Mouse (Mus musculus) brain, adult 2 months (tissue): ENCODE measurements at regions not wholly inside any gene's neighbourhood (a gene's known extent, or its start where the extent isn't known, plus 50 kb on each side); places are given as distances from the start of the nearest gene placed in this dataset.
A peak's percentile ranks its signal among the peaks of the same experiment; 100 is the strongest.
"Not testable (repeated sequence)": the region's sequence is repeated elsewhere in the genome, so short reads cannot be mapped to it uniquely, and the experiment has no call there.

ENCODE experiments used
- DNase-seq: peaks from one replicate; pipeline ENCODE4 v3.0.0; 2011; ENCODE audit warnings: low read depth, low spot score

DNA sequence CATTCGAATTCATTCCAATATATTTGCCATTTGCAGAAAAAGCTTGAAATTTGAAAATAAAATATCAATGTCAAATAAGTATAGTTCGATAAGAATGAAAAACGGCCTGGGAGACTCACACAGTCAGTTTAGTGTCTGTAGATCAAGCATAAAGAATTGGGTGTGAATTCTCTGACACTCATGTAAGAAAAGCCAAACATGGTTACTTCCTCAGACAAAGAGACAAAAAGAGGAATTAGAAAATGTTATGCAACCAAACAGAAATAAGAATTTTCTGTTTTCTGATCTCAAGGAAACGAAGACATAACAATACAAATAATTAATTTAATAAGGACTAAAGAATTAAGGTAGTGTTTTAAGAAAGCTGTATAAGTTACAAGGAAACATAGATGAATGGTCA is 113.7 kb upstream of the Egfr start:
- no peak for DNase-seq

DNA sequence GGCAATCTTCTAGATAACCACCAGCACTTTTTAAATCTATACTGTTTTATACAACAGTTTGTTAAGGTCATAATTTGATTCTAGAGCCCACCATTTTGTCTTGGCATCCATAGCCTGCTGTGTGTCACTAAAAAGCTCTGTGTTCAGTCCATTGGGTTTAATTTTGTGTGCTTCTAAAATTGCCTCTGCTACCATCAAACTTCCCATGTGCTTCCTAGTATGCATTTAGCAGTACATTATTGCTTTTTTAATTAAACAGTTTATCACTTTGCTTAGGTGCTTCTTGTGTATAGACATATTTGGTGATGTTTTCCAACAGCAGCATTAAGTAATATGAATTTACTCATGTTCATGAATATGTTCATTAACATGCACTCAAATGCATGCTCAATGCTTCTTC is 102.4 kb upstream of the Egfr start:
- no peak for DNase-seq

DNA sequence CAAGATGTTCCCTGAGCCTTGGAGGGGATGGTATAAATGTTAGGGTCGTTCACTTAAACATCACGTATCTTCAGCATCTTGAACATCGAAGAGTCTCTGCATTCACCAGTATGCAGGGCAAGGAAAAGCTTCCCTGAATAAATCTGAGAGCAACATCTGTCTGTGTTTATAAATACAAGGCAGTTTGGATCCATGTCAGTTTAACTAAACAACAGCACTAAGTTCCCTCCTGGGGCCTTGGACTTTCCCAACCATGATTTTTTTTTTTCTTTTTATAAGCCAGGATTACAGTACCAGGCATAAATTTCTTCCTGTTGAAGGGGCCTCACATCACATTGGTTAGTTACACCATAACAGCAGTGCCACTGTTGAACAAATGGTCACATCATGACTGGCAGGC is 88.2 kb upstream of the Egfr start:
- no peak for DNase-seq

DNA sequence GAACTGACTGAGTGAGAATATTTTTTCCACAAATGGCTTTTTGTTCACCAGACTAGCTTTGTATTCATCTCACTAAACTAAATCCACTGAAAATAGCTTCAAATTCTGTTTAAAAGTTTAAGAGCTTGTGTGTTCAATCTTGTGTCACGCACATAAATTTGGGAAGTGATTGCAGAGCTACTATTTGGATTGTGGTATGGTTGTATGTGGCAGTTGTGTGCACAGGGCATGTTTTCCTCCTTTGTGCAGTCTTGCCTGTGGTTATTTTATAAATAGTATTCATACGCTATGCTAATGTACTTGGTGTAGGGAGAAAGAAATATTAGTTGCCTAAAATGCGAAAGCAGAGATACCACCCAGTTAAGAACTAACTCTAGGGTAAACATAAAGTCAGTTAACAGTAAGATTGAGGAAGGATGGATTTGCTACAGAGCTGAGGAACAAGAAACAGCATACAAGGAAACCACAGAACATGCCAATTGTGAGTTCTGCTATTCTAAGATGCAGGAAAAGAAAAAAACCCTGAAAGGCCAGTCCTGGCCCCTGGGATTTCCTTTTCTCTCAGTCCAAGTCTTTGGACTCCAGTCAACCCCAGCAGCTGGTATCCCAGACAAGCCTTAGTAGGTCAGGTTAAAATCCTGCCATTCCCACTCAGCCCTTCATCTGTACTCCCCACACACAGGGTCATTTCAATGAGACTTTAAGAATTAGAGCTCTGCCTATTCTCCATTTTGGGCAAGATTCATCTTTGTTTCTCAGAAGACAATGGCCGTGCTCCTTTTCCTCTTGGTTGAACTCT is 82.4 kb upstream of the Egfr start:
- DNase-seq: peak; percentile 11

DNA sequence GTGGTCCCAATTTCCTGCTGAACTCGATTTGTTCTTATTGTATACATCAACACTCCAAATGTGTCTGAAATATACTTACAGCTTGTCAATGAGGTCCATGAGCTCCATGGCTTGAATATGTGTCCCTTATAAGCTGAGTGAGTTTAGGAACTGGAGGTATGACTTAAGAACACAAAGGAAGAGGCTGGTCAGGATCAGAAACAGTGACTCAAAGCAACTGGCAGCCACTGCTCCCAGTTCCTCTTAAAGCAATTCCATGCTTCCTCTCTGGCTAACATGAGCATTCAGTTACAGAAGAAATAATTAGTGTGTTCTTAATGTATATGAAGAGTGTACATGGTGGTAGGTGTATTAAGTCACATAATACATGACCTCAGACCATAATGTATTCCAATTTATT is 81.7 kb upstream of the Egfr start:
- DNase-seq: no peak

DNA sequence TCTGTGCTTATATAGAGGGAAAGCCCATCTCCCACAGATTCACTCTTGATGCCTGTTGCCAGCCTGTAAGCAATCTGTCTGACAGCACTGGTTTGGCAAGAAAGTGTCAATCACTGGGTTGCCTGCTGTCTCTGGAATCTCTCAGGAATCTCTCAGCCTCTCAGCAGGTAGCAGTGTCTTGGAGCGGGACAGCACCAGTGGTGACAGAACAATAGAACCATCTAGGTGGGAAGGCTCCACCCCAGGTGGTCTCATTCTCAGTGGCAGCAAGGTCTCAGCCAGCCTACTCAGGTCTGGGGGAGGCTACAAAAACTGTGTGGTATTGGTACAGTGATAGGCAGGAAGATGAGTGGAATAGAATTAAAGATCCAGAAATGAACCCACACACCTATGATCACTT is 76.1 kb upstream of the Egfr start:
- DNase-seq: not testable (repeated sequence)

DNA sequence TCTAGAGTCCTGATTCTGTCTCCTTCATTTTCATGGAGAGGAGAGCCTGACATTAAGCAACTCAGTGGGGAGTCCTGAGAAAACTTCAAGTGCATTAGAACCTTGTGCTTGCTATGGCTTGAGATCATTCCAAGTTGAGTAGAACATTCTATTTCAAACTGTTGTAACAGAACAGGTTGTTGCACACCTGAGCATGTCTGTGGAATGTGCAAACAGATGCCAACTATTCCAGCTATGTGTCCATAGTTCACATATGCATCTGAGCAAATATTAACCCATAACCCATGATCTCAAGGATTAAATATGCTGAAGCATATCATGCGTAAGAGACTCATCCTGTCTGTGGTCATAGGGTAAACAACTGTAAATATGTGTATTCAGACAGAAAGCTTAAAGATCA is 68.5 kb upstream of the Egfr start:
- DNase-seq: no peak

DNA sequence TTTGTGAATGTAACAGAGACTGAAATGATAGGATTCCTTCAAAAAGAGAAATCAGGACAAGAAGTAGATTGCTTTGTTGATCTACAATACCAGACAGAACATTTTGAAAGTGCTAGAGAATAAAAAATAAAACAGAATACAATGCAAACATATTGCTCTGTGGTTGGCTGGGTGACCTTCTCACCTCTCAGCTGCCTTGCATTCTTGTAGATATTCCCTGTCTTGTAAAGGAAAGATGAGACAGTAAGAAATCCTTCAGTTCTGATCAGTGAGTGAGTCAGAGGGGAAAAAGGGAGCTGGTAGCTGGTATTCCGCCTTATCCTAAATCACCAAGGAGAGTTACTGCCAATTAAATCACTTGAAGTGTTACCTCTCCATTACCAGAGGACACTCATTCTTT is 56.4 kb upstream of the Egfr start:
- no peak for DNase-seq

DNA sequence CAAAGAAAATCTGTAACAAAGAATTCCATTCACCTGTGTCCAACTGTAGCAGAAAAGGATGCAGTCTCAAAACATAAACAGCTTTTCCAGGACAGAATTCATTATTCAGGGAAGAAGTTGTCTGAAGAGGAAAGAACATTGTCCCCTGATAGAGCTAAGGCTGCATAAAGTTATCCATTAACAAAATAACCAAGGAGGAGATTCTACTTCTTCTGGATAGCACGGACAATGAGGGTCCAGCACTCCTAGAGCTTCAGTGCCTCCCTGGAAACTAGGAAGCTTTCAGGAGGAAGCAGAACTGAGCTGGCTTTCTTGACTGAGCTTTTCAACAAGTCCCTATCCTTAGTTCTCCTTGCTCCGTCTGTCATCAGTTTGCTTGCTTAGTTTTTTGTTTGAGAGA is 55.2 kb upstream of the Egfr start:
- no peak for DNase-seq

DNA sequence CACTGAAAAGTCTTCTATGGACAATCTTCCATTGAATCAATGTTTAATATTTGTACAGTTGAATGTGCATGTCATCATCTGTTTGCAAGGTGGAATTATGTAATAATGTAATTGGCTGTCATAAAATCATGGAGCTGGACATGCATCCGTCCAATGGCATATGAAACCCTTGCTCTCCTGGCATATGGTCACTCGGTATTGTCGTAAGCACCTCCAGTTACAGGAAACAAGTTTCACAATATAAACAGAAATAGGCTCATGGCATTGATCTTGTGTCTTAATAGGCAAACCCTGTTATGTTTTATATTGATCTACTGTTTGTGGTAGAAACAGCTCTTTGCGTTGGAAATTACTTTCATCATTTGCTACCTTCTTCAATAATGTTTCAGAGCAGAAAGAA is 50.2 kb upstream of the Egfr start:
- no peak for DNase-seq
